Mouse (Mus musculus) CH12.LX (cell line): ENCODE measurements around the gene Mrps7. TPM values are rescaled to one million over a fixed set of nuclear protein-coding genes. Genes with fewer than 3 reads are reported as not detected.
A peak's percentile ranks its signal among the peaks of the same experiment; 100 is the strongest.

Source experiments
- DNase-seq: peaks from one replicate; pipeline ENCODE4 v3.0.0-alpha.2; 2013; ENCODE audit errors: extremely low read depth
- H3K27ac ChIP-seq: 2 replicates; pipeline ENCODE4 v1.5.1; 2012; ENCODE audit warnings: low read depth, mild to moderate bottlenecking, control low read depth, moderate library complexity; ENCODE audit not compliant: insufficient read depth
- H3K27me3 ChIP-seq: replicated peaks from 2 replicates; pipeline ENCODE3; 2012; ENCODE audit warnings: inconsistent platforms
- H3K36me3 ChIP-seq, 2 experiments: replicated peaks in 1 of 2; 2 replicates each; pipeline versions ENCODE3 to v1.6.1; 2012; ENCODE audit warnings: inconsistent platforms in 1 of 2, low read length in 1 of 2, mild to moderate bottlenecking in 1 of 2, mixed read lengths in 1 of 2, moderate library complexity in 1 of 2; ENCODE audit not compliant: control insufficient read depth in 1 of 2, insufficient read depth in 1 of 2
- H3K4me1 ChIP-seq, 2 experiments: 2 replicates each; pipeline ENCODE4 v1.6.1; 2012; ENCODE audit warnings: inconsistent platforms in 1 of 2, moderate library complexity in 1 of 2; ENCODE audit not compliant: insufficient read depth in 2 of 2, control insufficient read depth in 1 of 2
- H3K4me2 ChIP-seq: 2 replicates; pipeline ENCODE4 v1.6.1; 2012; ENCODE audit warnings: low read depth, mild to moderate bottlenecking, control low read depth; ENCODE audit not compliant: poor library complexity, insufficient read depth, severe bottlenecking
- H3K4me3 ChIP-seq, 3 experiments: fragments of 150-350 bp in 1 of 3; sonication (generic) in 1 of 3; replicated peaks in 1 of 3; 2 replicates each; pipeline versions ENCODE3 to v1.5.1; 2011 to 2012; ENCODE audit warnings: low read depth in 2 of 3, low read length in 2 of 3, mild to moderate bottlenecking in 2 of 3, moderate library complexity in 2 of 3, control low read depth in 1 of 3, improper control_type of control experiment in 1 of 3, inconsistent platforms in 1 of 3, mixed read lengths in 1 of 3; ENCODE audit not compliant: poor library complexity in 1 of 3
- H3K79me2 ChIP-seq: replicated peaks from 2 replicates; pipeline ENCODE4 v1.6.1; 2012; ENCODE audit warnings: mild to moderate bottlenecking, moderate library complexity; ENCODE audit not compliant: control insufficient read depth, poor library complexity, insufficient read depth, severe bottlenecking; ENCODE audit errors: extremely low read depth
- H3K9ac ChIP-seq: 2 replicates; pipeline ENCODE4 v1.6.1; 2012; ENCODE audit warnings: low read depth, mild to moderate bottlenecking, control low read depth, moderate library complexity; ENCODE audit not compliant: insufficient read depth
- H3K9me3 ChIP-seq: replicated peaks from 2 replicates; pipeline ENCODE3; 2012; ENCODE audit warnings: low read length, inconsistent platforms, mixed read lengths
- CHD1 ChIP-seq: IDR thresholded peaks from 2 replicates; pipeline ENCODE4 v1.6.1; 2012; ENCODE audit warnings: low read depth, low read length, improper control_type of control experiment, inconsistent platforms
- CTCF ChIP-seq, 2 experiments: IDR thresholded peaks in 1 of 2; conservative IDR thresholded peaks in 1 of 2; 2 replicates each; pipeline ENCODE4 v1.5.1; 2011 to 2012; ENCODE audit warnings: low read depth in 2 of 2, low read length in 2 of 2, improper control_type of control experiment in 1 of 2, inconsistent platforms in 1 of 2, mild to moderate bottlenecking in 1 of 2, moderate library complexity in 1 of 2
- EP300 ChIP-seq: IDR thresholded peaks from 2 replicates; pipeline ENCODE4 v1.6.1; 2011; ENCODE audit warnings: low read length, improper control_type of control experiment
- IRF4 ChIP-seq: IDR thresholded peaks from 2 replicates; pipeline ENCODE4 v1.6.1; 2014; ENCODE audit warnings: low read depth, mild to moderate bottlenecking, inconsistent platforms, low read length, improper control_type of control experiment
- KAT2A ChIP-seq: IDR thresholded peaks from 2 replicates; pipeline ENCODE4 v1.6.1; 2012; ENCODE audit warnings: low read length, improper control_type of control experiment, inconsistent platforms; ENCODE audit not compliant: insufficient replicate concordance
- MAFK ChIP-seq: IDR thresholded peaks from 2 replicates; pipeline ENCODE4 v1.6.1; 2011; ENCODE audit warnings: low read length, improper control_type of control experiment; ENCODE audit not compliant: insufficient replicate concordance
- MAX ChIP-seq: IDR thresholded peaks from 2 replicates; pipeline ENCODE4 v1.6.1; 2011; ENCODE audit warnings: low read length, improper control_type of control experiment
- MAZ ChIP-seq: IDR thresholded peaks from 2 replicates; pipeline ENCODE4 v1.6.1; 2012; ENCODE audit warnings: low read depth, mild to moderate bottlenecking, inconsistent platforms, low read length, improper control_type of control experiment, moderate library complexity
- MEF2A ChIP-seq: IDR thresholded peaks from 2 replicates; pipeline ENCODE4 v1.6.1; 2014; ENCODE audit warnings: low read depth, mild to moderate bottlenecking, inconsistent platforms, low read length, improper control_type of control experiment, borderline replicate concordance
- MXI1 ChIP-seq: IDR thresholded peaks from 2 replicates; pipeline ENCODE4 v1.6.1; 2011; ENCODE audit warnings: mild to moderate bottlenecking, low read depth, low read length, improper control_type of control experiment
- NELFE ChIP-seq: IDR thresholded peaks from 2 replicates; pipeline ENCODE4 v1.6.1; 2011; ENCODE audit warnings: low read depth, low read length, improper control_type of control experiment
- NRF1 ChIP-seq: IDR thresholded peaks from 2 replicates; pipeline ENCODE4 v1.6.1; 2014; ENCODE audit warnings: low read depth, mild to moderate bottlenecking, inconsistent platforms, low read length, improper control_type of control experiment, moderate library complexity
- PAX5 ChIP-seq: IDR thresholded peaks from 2 replicates; pipeline ENCODE4 v1.6.1; 2012; ENCODE audit warnings: low read length, inconsistent platforms, mixed read lengths
- POLR2A ChIP-seq: IDR thresholded peaks from 2 replicates; pipeline ENCODE4 v1.6.1; 2011; ENCODE audit warnings: low read depth, mild to moderate bottlenecking, improper control_type of control experiment, low read length
- SIN3A ChIP-seq: IDR thresholded peaks from 2 replicates; pipeline ENCODE4 v1.6.1; 2012; ENCODE audit warnings: low read length, improper control_type of control experiment, inconsistent platforms
- SMC3 ChIP-seq: IDR thresholded peaks from 2 replicates; pipeline ENCODE4 v1.6.1; 2011; ENCODE audit warnings: low read depth, low read length, improper control_type of control experiment
- TCF12 ChIP-seq: IDR thresholded peaks from 2 replicates; pipeline ENCODE4 v1.6.1; 2014; ENCODE audit warnings: low read depth, mild to moderate bottlenecking, inconsistent platforms, low read length, improper control_type of control experiment
- USF1 ChIP-seq: IDR thresholded peaks from 2 replicates; pipeline ENCODE4 v1.6.1; 2014; ENCODE audit warnings: low read depth, mild to moderate bottlenecking, inconsistent platforms, low read length, improper control_type of control experiment
- ZC3H11A ChIP-seq: IDR thresholded peaks from 2 replicates; pipeline ENCODE4 v1.6.1; 2012; ENCODE audit warnings: low read depth, mild to moderate bottlenecking, inconsistent platforms, low read length, improper control_type of control experiment
- ZKSCAN1 ChIP-seq: IDR thresholded peaks from 2 replicates; pipeline ENCODE4 v1.6.1; 2012; ENCODE audit warnings: low read depth, inconsistent platforms, low read length, improper control_type of control experiment, borderline replicate concordance
- ZMIZ1 ChIP-seq: IDR thresholded peaks from 2 replicates; pipeline ENCODE4 v1.6.1; 2012; ENCODE audit warnings: low read depth, mild to moderate bottlenecking, inconsistent platforms, low read length, improper control_type of control experiment
- ZNF384 ChIP-seq: IDR thresholded peaks from 2 replicates; pipeline ENCODE4 v1.6.1; 2012; ENCODE audit warnings: low read depth, low read length, improper control_type of control experiment, inconsistent platforms
- dilution Hi-C: fragments of 300-500 bp; cut with MboI; formaldehyde crosslinking; loops from 2 replicates; pipeline ENCODE4 v1.14.3; 2020; ENCODE audit warnings: low sequenced_read_pairs; ENCODE audit not compliant: extremely low pct_unique_long_range_greater_than_20kb, extremely low pct_ligation_motif_present
- in situ Hi-C: fragments of 300-500 bp; cut with MboI; formaldehyde crosslinking; loops from 3 replicates; pipeline ENCODE4 v1.14.3; 2019; ENCODE audit warnings: low sequenced_read_pairs, low pct_ligation_motif_present, low pct_unique_long_range_greater_than_20kb, mixed read lengths
- polyA plus RNA-seq: library from polyadenylated mRNA; unstranded; fragments of >175 nt; gene quantifications from 2 replicates; pipeline ENCODE4 v1.2.1, GENCODE M21; 2012; ENCODE audit warnings: low read depth; ENCODE audit not compliant: insufficient read length
- total RNA-seq, 2 experiments: library from RNA; depleted of rRNA; stranded (reverse); fragments of 300-350 nt in 1 of 2; fragments of >200 nt in 1 of 2; gene quantifications; 2 replicates each; pipeline ENCODE4 v1.2.3; 2012 to 2014

Mrps7 gene
- total and polyA plus RNA-seq, 3 experiments: 154 to 172 (median 157) TPM

- in situ Hi-C loops: loop anchor here (25.0 kb wide), 1 partner anchor 403 kb away; the partner anchor contains the start of gene Galk1
- no peak overlapping the region for H3K9ac ChIP-seq
- H3K9me3 ChIP-seq: no peaks in the 10 kb centered on the region
- no peak for DNase-seq
- H3K4me3 ChIP-seq: no peak overlapping the region
- H3K27me3 ChIP-seq: no peaks in the 10 kb centered on the region
- H3K27ac ChIP-seq: 0 out of 2 replicates have a peak overlapping the region, but pooled peaks have one; percentile 3
- no peak overlapping the region for H3K4me2 ChIP-seq
- peaks cover 30 to 79% of the 10 kb centered on the region in 2 experiments for H3K4me1 ChIP-seq
- H3K36me3 ChIP-seq: peaks cover 63 to 77% of the 10 kb centered on the region in 2 experiments
- dilution Hi-C loops: no loop called here
- H3K79me2 ChIP-seq: peaks cover 60% of the 10 kb centered on the region
- TF ChIP-seq PAX5 (no peak), ZMIZ1 (peak; percentile 12; the same call in 1 of the 2 replicates), MXI1 (no peak), NRF1 (no peak), ZNF384 (no peak), MEF2A (no peak)
Measured at GRCm38 (mm10) chr11:115609576-115609975, 5.9 kb downstream of the Mrps7 start.

- Histone ChIP-seq H3K4me2 (peak overlapping the region; percentile 78), H3K27me3 (no peaks in the 10 kb centered on the region), H3K9ac (peak overlapping the region; percentile 95), H3K36me3 (peaks cover 70 to 82% of the 10 kb centered on the region in 2 experiments), H3K9me3 (no peaks in the 10 kb centered on the region), H3K4me1 (peaks cover 33 to 86% of the 10 kb centered on the region in 2 experiments), H3K79me2 (peaks cover 44% of the 10 kb centered on the region), H3K4me3 (peak overlapping the region; percentile 60 to 98 (median 75)), H3K27ac (peak overlapping the region; percentile 23; the same call in 1 of the 2 replicates)
- in situ Hi-C loops (loop anchor here (25.0 kb wide), 1 partner anchor 401 kb away; the partner anchor contains the start of gene Galk1), dilution Hi-C loops (no loop called here)
- no peak; the same call in 1 of the 2 replicates for TF ChIP-seq POLR2A
- no peak for TF ChIP-seq USF1
- TF ChIP-seq IRF4: no peak
- no peak for TF ChIP-seq EP300
- TF ChIP-seq CHD1: peak; percentile 60; the same call in 1 of the 2 replicates
- TF ChIP-seq CTCF (conservative IDR thresholded peaks at IDR 0.05 in 1 of 2, IDR thresholded peaks at IDR 0.05 in 1 of 2; ENCODE audit: low read depth in 2 of 2, low read length in 2 of 2): no peak
- no peak for TF ChIP-seq ZC3H11A
- DNase-seq: no peak
Measured at GRCm38 (mm10) chr11:115611173-115611572, 7.4 kb downstream of the Mrps7 start.

- peaks cover 69 to 82% of the 10 kb centered on the region in 2 experiments for H3K36me3 ChIP-seq
Measured at GRCm38 (mm10) chr11:115612059-115612409, 8.3 kb downstream of the Mrps7 start.

More at GRCm38 (mm10) chr11:115612059-115612409, 8.3 kb downstream of the Mrps7 start:
- in situ Hi-C loops: loop anchor here (25.0 kb wide), 1 partner anchor 400 kb away; the partner anchor contains the start of gene Galk1
- Histone ChIP-seq H3K4me2 (peak overlapping the region; percentile 78), H3K9me3 (no peaks in the 10 kb centered on the region), H3K27me3 (no peaks in the 10 kb centered on the region), H3K27ac (peak overlapping the region; percentile 86), H3K9ac (peak overlapping the region; percentile 95), H3K79me2 (peaks cover 35% of the 10 kb centered on the region), H3K4me1 (peaks cover 31 to 85% of the 10 kb centered on the region in 2 experiments), H3K4me3 (peak overlapping the region; percentile 60 to 98 (median 75))
- dilution Hi-C loops: no loop called here
- DNase-seq: no peak
- peak in 1 of 2 experiments; percentile 19; a peak in 1 of 4 replicates for TF ChIP-seq CTCF (conservative IDR thresholded peaks at IDR 0.05 in 1 of 2, IDR thresholded peaks at IDR 0.05 in 1 of 2; ENCODE audit: low read depth in 2 of 2, low read length in 2 of 2)
- no peak for TF ChIP-seq POLR2A
- TF ChIP-seq MAZ: peak; percentile 3; the same call in 1 of the 2 replicates
- no peak for TF ChIP-seq ZKSCAN1
- TF ChIP-seq NELFE: no peak
- TF ChIP-seq TCF12: 0 out of 2 replicates have a peak, but pooled peaks have one; percentile 5
- no peak for TF ChIP-seq SMC3
- no peak; the same call in 1 of the 2 replicates for TF ChIP-seq MAX
- TF ChIP-seq KAT2A: no peak
- no peak for TF ChIP-seq MAFK
- no peak for TF ChIP-seq SIN3A
